Mouse (Mus musculus) layer of hippocampus, adult 9-10 months (tissue): Measurements from ENCODE around the gene Ptprg.

Source experiments
- DNase-seq: peaks from one replicate; pipeline ENCODE4 v3.0.0; 2022; ENCODE audit warnings: low spot score

The Ptprg gene

DNA sequence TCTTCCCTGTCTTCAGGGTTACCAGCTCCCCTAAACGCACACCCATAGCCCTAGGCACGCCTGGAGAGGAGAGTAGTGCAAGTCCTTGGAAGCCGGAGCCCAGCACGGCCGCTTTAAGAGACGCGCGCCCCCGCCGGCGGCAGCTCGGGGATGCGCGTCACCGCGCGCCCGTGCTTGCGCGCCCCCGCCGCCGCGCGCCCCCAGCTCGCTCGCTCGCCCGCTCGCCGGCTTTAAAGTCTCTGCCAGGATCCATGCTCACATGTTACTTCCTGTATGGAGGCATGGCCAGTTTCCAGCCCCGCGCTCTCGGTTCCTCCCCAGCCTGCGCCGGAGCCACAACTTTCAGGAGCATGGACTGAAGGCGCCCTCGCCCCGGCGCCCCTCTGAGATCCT, at the start of gene Ptprg:
Gene Ptprg, plus strand, starts transcription at position 260 of the 393 bp plus-strand sequence.
- peak; percentile 65 for DNase-seq

DNA sequence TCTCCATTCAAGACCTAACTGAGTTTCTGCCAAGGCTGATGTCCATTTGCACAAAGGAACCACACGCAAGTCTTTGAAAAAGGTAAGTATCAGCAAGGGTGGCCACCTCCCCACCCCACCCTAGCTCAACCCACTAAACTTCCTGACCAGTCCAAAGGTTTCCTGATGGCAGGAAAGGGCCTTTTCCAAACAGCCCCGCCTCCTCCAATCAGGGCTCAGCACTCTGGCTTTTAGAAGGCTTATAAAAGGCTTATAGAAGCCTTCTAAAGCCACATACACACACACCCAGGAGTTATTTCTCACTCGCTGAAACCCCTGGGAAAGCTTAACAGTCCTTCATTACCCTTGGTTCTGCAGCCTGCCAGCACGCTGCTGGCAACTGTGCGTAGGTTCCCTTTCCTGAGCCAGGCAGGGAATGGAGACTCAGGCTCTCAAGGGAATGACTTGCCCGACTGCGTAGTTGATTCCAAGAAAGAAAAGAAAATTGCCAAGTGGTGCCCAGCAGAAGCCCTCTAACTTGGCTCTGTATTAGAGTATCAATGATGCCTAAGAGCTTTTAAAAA, 49.4 kb upstream of the Ptprg start:
- no peak for DNase-seq

DNA sequence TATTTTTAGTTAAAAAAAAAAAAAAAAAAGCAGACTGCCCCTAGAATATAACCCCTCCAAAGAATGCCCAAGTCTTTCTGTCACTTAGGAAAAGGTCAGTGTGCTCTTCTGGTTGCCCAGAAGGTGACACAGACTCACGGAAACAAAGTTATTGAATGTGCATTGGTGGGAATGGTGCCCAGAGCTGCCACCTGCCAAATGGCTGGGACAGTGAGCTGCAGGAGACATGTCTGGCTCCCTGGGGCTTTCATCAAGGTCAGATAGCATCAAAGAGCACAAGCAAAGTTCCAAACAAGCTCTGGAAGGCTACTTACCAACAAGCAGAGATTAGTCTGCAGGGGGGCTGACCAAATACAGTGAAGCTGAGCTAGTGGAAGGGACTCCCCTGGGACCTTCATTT, 43.2 kb upstream of the Ptprg start:
- no peak for DNase-seq

DNA sequence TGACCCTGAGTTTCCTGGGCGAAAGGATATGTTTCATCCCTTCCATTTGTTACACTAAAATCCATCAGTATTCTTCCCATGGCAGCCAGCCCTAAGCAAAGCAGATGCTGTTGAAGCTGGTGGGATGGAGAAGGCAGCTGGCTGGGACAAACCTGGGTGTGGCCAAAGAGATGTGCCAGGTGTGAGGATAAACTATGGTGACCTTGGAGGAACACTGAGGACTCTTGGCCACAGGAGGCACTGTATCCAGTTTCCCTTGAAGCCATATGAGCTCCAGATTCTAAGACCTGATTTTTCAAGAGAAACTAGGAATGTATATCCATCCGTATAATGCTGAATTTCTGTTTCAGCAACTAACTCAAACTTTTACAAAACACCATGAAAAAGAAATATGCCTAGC, 34.2 kb upstream of the Ptprg start:
- DNase-seq = no peak

DNA sequence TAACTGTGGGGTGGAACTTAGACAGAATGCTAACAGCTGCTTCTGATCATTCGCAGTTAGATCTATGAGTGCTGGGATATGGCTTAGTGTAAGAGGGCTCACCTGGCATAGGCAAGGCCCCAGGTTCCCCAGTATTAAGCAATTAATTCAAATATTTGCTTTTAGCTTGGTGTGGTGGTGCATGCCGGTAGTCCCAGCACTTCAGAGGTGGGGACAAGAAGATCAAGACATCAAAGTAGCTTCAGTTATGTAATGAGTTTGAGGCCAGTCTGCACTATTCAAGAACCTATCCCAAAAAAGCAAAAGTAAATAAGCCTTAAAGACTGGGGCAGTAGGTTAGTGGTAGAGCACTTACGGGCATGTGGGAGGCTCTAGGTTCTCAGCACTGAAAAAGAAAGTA, 30.3 kb upstream of the Ptprg start:
- no peak for DNase-seq

DNA sequence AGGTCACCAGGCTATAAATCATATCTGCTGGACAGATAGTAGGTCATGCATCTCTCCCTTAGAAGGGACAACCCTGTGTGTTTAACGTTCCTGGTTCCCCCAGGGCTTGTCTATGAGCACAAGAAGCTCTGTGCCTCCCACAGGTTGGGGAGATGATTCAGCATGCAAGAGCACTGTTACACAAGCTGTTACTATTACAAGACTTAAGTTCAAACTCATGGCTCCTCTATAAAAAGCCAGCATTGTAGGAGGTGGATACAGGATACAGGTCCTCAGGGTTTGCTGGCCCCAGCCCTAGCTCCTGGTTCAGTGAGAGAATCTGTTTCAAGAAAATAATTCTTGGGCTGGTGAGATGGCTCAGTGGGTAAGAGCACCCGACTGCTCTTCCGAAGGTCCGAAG, 23.7 kb upstream of the Ptprg start:
- no peak for DNase-seq

DNA sequence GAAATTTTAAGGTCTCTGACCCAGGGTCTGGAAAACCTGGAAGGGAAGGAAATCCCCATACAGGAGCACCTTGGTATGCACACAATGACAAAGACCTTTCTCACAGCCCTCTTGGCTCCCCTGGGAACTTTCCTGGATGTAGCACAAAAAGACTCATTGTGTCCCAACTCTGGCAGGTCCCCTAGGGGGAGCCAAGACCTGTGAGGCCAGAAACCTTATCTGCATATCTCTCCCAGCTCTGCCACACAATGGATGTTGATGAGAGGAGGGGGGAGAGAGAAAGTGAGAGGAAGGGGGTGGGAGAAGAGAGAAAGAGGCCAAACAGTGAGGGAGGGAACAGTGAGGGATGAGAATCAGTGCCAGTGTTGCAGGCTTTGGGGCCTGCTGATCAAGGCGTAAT, 18.9 kb upstream of the Ptprg start:
- DNase-seq = no peak

DNA sequence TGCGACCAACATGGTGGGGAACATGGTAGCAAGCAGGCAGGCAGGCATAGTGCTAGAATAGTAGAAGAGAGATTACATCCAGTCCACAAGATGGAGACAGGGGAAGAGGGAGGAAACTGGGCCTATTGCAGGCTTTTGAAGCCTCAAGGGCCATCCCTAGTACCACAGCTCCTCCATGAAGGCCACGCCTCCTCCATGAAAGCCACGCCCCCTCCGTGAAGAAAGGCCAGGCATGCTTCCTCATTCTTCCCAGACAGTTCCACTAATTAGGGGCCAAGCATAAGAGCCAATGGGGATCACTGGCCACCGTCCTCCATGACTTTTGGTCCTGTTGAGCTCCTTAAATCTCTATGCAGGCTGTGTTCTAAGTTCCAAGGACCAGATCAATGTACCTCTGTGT, 17.2 kb upstream of the Ptprg start:
- DNase-seq = no peak

DNA sequence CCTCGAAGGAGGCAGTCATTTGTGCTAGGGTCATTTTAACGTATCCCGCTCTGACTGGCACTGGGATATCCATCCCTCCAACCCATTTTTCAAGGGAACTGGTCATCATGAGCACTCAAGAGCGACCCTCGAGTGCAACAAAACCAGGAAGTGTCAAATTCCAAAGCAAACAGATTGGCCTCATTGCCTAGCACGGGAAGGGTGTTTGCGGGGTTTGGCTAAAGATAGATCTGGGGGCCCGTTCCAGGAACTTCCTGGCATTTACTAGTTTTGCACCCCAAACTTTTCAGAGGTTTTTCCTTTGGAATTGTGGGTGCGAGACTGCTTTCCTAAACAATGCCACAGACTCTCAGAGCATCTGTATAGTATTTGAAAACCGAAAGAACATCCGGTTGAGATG, 1.4 kb upstream of the Ptprg start:
- DNase-seq = no peak

DNA sequence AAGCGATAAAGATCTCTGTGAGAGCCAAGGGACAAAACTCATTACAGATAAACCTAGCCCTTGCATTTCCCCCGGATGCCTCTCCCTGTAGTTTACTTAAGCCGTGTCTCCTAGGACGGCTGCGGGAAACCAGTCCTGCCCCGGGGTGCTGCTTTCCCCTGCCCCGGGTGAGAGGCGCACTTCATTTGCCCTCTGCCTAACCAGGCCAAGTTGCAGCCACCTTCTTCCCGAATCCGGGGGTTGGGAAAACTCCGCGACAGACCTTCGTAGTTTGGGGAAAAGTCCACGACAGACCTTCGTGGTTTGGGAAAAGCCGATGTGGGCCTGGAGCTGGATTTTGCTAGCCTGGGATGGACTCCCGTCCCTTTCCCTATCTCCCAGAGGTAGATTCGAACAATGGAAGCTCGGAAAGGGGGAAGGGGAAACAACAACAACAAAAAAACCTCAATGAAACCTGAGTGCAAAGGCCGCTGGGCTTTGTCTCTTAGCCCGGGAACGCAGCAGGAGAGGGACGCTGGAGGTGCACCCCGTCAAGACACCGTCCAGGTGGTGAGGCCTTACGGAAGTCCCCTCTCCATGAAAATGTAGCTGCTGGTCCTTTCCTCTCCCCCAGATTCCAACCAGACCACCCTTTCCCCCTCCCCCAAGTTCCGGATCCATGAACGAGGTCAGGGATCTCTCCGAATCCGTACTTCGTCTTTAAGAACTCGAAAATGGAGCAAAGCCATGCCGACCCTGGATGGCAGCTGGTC, 635 bp upstream of the Ptprg start:
- DNase-seq = no peak

DNA sequence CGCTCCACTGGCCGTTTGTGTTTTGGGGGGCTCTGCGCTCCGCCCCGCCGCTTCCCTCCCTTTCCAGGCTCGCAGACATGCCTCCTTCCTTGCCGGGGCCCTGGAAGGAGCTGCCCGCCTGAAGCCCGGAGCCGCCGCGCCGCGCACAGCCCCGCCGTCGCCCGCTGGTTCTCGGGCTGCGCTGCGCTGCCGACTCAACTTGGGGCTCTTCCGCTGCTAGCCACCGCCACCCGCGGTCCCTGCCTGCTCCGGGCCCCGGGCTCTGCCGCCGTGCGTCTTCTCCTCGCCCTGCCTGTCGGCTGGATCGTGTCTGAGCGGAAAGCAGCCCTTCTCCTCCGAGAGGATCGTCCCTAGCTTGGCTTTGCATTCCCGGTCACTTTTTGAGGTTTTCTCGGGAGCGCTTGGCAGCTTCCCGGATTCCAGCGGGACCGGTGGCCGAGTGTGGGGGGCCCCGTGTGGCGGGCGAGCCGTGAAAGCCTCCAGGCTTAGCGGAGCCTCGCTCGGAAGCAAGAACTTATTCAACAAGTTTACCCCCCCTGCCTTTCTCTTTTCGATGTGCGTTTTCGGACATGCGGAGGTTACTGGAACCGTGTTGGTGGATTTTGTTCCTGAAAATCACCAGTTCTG, 460 bp downstream of the Ptprg start:
- no peak for DNase-seq

DNA sequence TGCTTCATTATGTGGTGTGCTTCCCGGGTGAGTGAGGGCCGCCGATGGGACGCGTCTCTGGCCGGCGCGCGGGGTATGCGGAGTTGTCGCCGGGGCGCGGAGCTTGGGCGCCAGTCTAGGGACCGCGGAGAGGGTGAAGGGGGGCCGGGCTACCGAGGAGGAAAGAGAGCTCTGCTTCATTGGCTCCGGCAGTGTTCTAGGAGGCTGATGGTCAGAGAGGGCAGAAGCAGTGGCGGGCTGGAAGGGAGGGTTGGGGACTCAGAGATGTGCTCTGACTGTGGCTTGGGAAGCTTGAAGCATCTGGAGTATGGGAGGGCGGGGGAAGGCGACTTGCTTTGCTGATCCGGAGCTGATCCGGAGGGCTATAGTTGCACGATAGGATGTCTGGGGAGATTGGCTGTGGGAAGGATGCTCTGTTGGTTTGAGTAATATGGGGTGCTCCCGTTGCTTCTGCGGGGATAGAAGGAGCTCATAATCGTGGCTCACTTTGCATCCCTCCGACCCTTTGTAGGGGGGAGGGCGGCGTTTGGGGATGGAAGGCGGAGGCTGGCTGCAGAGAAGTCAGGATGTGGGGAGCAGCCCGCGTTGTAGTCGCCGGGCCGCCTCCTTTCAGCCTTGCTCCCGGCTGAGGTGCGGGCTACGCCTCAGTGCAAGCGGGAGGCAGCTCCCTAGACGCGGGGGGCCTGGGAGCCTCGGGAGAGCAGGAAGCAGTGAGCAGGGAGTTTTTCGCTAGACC, 1.1 kb downstream of the Ptprg start:
- DNase-seq = no peak

DNA sequence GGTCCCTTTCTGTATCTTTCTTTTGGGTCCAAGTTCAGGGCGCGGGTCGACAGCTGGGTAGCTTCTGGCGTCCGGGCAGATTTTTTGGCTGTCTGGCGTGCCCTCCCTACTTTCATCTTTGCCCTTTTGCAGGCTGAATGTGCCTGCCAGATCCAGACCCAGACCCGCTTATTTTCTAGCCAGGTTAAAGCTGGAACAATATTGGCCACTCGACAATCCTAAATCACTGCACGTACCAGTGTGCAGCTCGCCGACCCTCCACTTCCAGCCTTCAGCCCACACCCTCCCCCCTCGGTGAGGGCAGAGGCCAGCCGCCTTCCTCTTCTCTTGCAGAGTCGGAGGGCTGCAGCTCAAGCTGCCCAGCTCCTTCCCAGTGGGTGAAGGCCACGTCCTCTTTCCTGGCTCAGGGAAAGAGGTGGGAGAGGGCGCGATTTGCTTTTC, 1.7 kb downstream of the Ptprg start:
- no peak for DNase-seq

DNA sequence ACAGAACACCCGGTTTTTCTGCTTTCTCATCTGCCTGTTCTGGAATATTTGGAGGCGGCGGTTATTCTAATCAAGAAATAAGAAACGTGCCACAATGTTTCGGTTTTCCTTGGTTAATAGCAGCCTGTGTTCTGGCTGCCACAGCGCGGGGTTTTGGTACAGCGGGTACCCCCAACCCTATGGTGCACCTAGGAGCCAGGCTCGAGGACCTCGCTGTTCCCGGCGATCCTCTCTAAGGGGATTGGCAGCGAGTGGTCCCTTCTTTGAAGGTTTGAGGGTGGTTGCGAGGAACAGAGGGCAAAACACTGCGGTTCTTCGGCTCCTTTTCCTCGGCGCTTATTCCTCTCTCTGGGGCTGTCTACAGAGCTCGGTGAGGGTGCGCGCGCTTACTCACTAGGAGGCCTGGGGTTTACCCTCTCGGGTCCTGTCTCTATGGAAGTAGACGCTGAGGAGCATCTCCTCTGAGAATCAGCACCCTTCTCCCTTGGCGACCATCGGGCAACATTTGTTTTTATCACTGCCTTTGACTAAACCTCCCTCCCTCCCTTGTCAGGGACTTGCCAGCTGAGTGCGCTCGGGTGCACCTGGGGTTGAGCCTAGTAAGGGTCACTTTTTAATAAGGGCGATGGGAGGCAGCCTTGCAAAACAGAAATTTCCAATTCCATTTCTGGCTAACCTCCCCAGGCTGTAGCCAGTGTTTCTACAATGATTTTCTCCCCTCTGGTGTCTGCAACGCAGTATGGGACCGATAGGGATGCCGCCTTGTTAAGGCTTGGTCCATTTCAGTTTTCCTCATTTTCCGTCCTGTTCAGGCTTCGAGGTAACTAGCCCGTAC, 2.4 kb downstream of the Ptprg start:
- no peak for DNase-seq

DNA sequence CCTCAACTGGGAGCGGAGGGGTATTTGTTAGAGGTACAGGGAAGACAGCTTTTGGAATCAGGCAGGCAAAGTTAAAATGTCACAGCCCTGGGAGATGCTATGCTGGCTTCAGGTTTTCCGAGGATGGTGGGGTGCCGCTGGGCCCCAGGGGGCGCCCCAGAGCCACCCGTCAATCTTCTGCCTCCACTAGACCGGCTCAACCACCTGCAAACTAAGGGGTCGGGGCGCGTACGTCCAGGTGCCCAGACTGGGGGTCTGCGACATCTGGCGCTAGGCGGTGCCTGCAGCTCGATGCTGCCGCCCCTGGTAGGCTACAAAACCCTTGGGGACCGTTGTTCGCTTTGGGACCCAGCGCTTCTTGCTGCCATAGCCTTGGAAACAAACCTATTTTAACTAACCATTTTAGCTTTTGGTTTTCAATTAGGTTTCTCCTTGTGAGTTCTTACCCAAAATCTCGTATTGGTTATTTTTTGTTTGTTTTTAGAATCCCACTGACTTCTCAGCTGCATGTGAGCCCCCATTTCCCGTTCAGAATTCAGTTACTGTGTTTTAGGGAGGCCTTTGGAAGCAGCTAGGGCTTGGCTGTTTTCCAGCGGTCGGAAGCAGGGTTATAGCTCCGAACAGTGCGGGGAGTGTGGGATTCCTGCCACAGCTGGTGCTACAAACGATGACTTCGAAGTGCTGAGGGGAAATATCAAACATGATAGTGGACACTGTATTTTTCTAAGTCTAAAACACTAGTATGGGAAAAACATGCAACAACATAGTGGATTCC, 3.2 kb downstream of the Ptprg start:
- peak; percentile 70 for DNase-seq

DNA sequence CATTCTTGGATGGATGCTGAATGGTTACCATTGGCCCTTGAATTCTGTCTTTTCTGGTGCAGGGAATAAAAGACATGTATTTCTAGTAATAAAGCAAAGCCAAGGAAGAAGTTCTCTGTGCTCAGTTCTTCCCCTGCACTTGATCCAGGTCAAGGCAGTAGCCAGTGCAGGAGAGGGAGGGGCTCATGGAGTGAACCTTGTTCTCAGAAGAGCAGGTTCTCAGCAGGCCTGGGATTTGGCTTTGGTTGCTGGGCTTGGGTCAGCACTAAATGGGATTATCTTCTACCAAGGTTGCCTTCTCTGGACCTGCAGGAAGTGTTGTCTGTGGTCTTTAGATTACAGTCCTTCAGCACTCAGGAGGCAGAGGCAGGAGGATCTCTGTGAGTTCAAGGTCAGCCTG, 5.2 kb downstream of the Ptprg start:
- DNase-seq = no peak

DNA sequence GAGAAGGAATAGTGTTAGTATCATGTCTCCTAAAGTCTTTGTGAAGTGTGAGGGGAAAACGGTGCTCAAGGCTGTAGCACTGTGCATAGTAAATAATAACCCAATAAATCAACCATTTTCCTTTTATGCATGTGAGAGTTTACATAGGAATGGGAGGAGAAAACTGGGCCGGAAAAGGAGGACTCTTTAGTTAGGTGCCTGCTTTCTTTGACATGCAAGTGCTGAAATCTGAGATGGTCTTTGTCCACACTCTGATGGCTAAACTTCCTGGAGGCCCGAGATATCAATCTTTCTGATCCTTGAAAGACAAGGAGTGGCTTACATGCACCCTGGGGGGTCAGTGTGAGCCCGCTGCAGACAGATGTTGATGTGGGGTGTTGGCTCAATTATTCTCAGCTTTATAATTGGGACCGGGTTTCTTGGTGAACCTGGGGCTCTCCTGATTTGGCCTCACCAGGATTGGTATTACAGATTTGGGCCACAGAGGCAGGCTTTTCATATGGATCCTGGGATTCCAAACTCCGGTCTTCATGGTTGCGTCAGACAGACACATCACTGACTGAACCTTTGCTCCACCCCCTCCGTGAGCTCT, 7.4 kb downstream of the Ptprg start:
- DNase-seq = no peak

DNA sequence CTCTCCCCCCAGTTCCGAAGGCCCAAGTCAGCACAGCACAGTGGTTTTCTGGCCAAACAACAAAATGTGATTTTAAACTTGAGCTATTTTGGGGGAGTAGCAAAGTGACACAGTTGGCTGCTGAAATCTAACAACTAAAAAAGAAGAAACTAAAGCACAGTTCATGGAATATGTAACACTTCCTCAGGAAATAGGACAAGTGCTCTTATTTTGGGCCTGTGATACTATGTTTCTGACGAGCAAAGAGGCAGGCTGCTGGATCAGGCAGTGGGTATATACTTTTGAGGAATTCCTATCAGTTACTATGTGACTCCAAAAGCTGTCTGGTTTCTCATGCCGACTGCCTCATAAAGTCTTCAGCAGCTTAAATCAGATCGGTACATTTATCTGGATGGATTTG, 8.1 kb downstream of the Ptprg start:
- no peak for DNase-seq

DNA sequence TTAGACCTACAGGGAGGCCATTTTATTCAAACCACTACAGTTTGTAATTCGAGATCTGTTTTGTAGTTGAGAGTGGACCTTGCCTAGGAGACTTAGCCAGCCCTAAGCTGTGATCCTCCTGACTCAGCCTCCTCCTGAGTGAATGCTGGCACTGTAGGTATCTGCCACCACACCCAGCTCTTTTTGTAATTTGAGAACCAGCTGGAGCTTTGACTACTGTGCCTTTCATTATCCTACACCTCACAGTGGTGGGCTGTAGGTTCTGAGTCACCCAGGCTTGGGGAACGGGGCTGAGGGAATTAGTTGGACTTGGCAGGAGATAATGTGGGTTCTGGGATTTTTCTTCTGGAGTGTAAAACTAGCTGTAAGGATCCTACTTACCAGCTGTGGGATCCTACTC, 9.5 kb downstream of the Ptprg start:
- DNase-seq = no peak

DNA sequence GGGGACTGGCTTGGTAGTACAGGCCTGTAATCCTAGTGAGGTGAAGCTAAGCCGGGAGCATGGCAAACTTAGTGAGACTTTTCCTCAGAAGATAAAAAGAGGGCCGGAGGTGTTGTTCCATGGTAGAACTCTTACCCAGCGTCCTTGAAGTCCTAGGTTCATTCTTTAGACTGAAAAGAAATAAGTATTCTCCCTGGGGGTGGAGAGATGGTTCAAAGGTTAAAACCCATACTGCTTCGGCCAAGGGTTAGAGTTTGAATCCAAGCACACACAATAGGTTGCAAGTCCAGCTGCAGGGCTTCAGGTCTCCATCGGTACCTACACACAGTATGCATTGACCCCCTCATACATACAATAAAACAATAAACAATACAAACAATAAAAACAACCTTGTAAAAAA, 10.3 kb downstream of the Ptprg start:
- DNase-seq = no peak

DNA sequence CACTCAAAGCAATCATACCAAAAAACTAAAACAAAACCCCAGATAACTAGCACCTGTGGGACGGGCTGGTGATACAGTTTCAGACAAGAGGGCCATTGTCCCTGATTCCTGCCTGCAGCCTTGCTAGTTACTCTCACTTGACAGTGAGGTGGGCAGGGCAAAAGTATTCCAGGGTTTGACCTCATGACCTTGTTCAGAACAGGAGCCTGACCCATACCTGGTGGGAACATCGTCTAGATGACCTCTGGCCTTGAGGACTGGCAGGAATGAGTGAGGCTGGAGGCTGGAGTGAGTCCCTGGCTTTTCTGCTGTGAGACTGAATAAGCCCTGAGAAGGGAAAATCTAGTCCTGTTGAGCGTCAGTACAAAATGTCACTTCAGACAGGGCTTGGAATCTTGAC, 11.1 kb downstream of the Ptprg start:
- no peak for DNase-seq
